Mouse (Mus musculus): ENCODE measurements around the gene Jun. TPM values are rescaled to one million over a fixed set of nuclear protein-coding genes. Genes with fewer than 3 reads are reported as not detected.

The Jun gene
- polyA plus RNA-seq (2012; rRNA removed) = 65.3 and 91.6 TPM in 2 replicates
- polyA plus RNA-seq (2014; fragmentation: Nextera tagmentation; extraction: Ambion mirVana) = 50.6 and 56.2 TPM in 2 replicates

- no peaks in the 10 kb centered on the region for H3K9me3 ChIP-seq (ENCODE audit: control insufficient read depth, low read length)
- DNase-seq (ENCODE audit: low spot score) (peak; percentile 100), ATAC-seq (ENCODE audit: low FRiP score, low read depth) (peak; percentile 92)
- peak; percentile 97; the same call in 1 of the 2 replicates for TF ChIP-seq POLR2A (IDR thresholded peaks at IDR 0.05; ENCODE audit: borderline replicate concordance, extremely low read depth, insufficient read depth, insufficient read length)
- under 1% methylated on average over 59 of the region's 68 CpGs for WGBS
- H3K9ac ChIP-seq (ENCODE audit: low read depth, low read length, severe bottlenecking) = peak within 1 kb of the TSS; percentile 92
- H3K4me3 ChIP-seq (replicated peaks; ENCODE audit: low read length) = peak within 1 kb of the TSS; percentile 77
- H3K4me1 ChIP-seq (ENCODE audit: control insufficient read depth, insufficient read depth, low read length) = peaks cover 25% of the 10 kb centered on the region
- no peaks in the 10 kb centered on the region for H3K36me3 ChIP-seq (ENCODE audit: control insufficient read depth, insufficient read depth, low read length)
- H3K27me3 ChIP-seq (ENCODE audit: control insufficient read depth, insufficient read depth, low read length) = no peaks in the 10 kb centered on the region
- H3K27ac ChIP-seq (replicated peaks; ENCODE audit: low read depth, low read length) = peak within 1 kb of the TSS; percentile 98
- H3K4me2 ChIP-seq (replicated peaks; ENCODE audit: low read depth, low read length, severe bottlenecking) = peak within 1 kb of the TSS; percentile 93
These were observed at the start of gene Jun for GRCm38 (mm10) chr4:95052025-95052899. TSS of gene Jun (minus strand) at chr4:95052222.

- Histone ChIP-seq H3K4me1 (ENCODE audit: control insufficient read depth, insufficient read depth, low read length) (peaks cover 30% of the 10 kb centered on the region), H3K36me3 (ENCODE audit: control insufficient read depth, insufficient read depth, low read length) (no peaks in the 10 kb centered on the region), H3K27me3 (ENCODE audit: control insufficient read depth, insufficient read depth, low read length) (no peaks in the 10 kb centered on the region), H3K4me2 (replicated peaks; ENCODE audit: low read depth, low read length, severe bottlenecking) (no peak overlapping the region), H3K9ac (ENCODE audit: low read depth, low read length, severe bottlenecking) (no peak overlapping the region), H3K4me3 (replicated peaks; ENCODE audit: low read length) (no peak overlapping the region), H3K9me3 (ENCODE audit: control insufficient read depth, low read length) (0 out of 2 replicates have a peak, but pooled peaks cover 4% of the 10 kb centered on the region), H3K27ac (replicated peaks; ENCODE audit: low read depth, low read length) (no peak overlapping the region)
- no peak for TF ChIP-seq POLR2A (IDR thresholded peaks at IDR 0.05; ENCODE audit: borderline replicate concordance, extremely low read depth, insufficient read depth, insufficient read length)
- no peak for ATAC-seq (ENCODE audit: low FRiP score, low read depth)
- no peak for DNase-seq (ENCODE audit: low spot score)
- WGBS = 92% methylated on average over 7 of the region's 7 CpGs
These were observed 49.7 kb upstream of the Jun start for GRCm38 (mm10) chr4:95101684-95102083.

- H3K4me1 ChIP-seq (ENCODE audit: control insufficient read depth, insufficient read depth, low read length) = peaks cover 20% of the 10 kb centered on the region
- H3K9ac ChIP-seq (ENCODE audit: low read depth, low read length, severe bottlenecking) = no peak overlapping the region
- no peak for DNase-seq (ENCODE audit: low spot score)
- H3K27ac ChIP-seq (replicated peaks; ENCODE audit: low read depth, low read length) = no peak overlapping the region
- H3K27me3 ChIP-seq (ENCODE audit: control insufficient read depth, insufficient read depth, low read length) = no peaks in the 10 kb centered on the region
- no peak overlapping the region for H3K4me2 ChIP-seq (replicated peaks; ENCODE audit: low read depth, low read length, severe bottlenecking)
- no peak overlapping the region for H3K4me3 ChIP-seq (replicated peaks; ENCODE audit: low read length)
- ATAC-seq (ENCODE audit: low FRiP score, low read depth) = no peak
- no peaks in the 10 kb centered on the region for H3K36me3 ChIP-seq (ENCODE audit: control insufficient read depth, insufficient read depth, low read length)
- H3K9me3 ChIP-seq (ENCODE audit: control insufficient read depth, low read length) = 0 out of 2 replicates have a peak, but pooled peaks cover 4% of the 10 kb centered on the region
- TF ChIP-seq POLR2A (IDR thresholded peaks at IDR 0.05; ENCODE audit: borderline replicate concordance, extremely low read depth, insufficient read depth, insufficient read length) = no peak
These were observed 48.7 kb upstream of the Jun start for GRCm38 (mm10) chr4:95100694-95101093.

GRCm38 (mm10) chr4:95099373-95099772 lies 47.4 kb upstream of the Jun start:
- TF ChIP-seq POLR2A (IDR thresholded peaks at IDR 0.05; ENCODE audit: borderline replicate concordance, extremely low read depth, insufficient read depth, insufficient read length) = no peak
- Histone ChIP-seq H3K36me3 (ENCODE audit: control insufficient read depth, insufficient read depth, low read length) (no peaks in the 10 kb centered on the region), H3K4me3 (replicated peaks; ENCODE audit: low read length) (no peak overlapping the region), H3K9me3 (ENCODE audit: control insufficient read depth, low read length) (0 out of 2 replicates have a peak, but pooled peaks cover 4% of the 10 kb centered on the region), H3K27me3 (ENCODE audit: control insufficient read depth, insufficient read depth, low read length) (no peaks in the 10 kb centered on the region), H3K4me2 (replicated peaks; ENCODE audit: low read depth, low read length, severe bottlenecking) (no peak overlapping the region), H3K4me1 (ENCODE audit: control insufficient read depth, insufficient read depth, low read length) (peaks cover 14% of the 10 kb centered on the region), H3K9ac (ENCODE audit: low read depth, low read length, severe bottlenecking) (no peak overlapping the region), H3K27ac (replicated peaks; ENCODE audit: low read depth, low read length) (no peak overlapping the region)
- no peak for ATAC-seq (ENCODE audit: low FRiP score, low read depth)
- DNase-seq (ENCODE audit: low spot score) = no peak
- 61% methylated on average over 7 of the region's 7 CpGs for WGBS

- Histone ChIP-seq H3K27ac (replicated peaks; ENCODE audit: low read depth, low read length) (no peak overlapping the region), H3K36me3 (ENCODE audit: control insufficient read depth, insufficient read depth, low read length) (no peaks in the 10 kb centered on the region), H3K27me3 (ENCODE audit: control insufficient read depth, insufficient read depth, low read length) (no peaks in the 10 kb centered on the region), H3K9me3 (ENCODE audit: control insufficient read depth, low read length) (0 out of 2 replicates have a peak, but pooled peaks cover 4% of the 10 kb centered on the region), H3K4me2 (replicated peaks; ENCODE audit: low read depth, low read length, severe bottlenecking) (no peak overlapping the region), H3K4me1 (ENCODE audit: control insufficient read depth, insufficient read depth, low read length) (peaks cover 17% of the 10 kb centered on the region), H3K9ac (ENCODE audit: low read depth, low read length, severe bottlenecking) (no peak overlapping the region), H3K4me3 (replicated peaks; ENCODE audit: low read length) (no peak overlapping the region)
- DNase-seq (ENCODE audit: low spot score) (no peak), ATAC-seq (ENCODE audit: low FRiP score, low read depth) (peak; percentile 26; the same call in 1 of the 2 replicates)
- 30% methylated on average over 5 of the region's 5 CpGs for WGBS
- TF ChIP-seq POLR2A (IDR thresholded peaks at IDR 0.05; ENCODE audit: borderline replicate concordance, extremely low read depth, insufficient read depth, insufficient read length) = no peak
These were observed 46.7 kb upstream of the Jun start for GRCm38 (mm10) chr4:95098722-95099097.
